Mouse (Mus musculus) intestine, postnatal 0 days (tissue): ENCODE measurements around the gene Nkain4. TPM values are rescaled to one million over a fixed set of nuclear protein-coding genes. Genes with fewer than 3 reads are reported as not detected.

Experiments
- ATAC-seq: fragments of 200-750 bp; cut with Nextera tagmentation; 2 replicates; pipeline ENCODE4 v1.8.0; 2017; ENCODE audit warnings: mild to moderate bottlenecking, moderate TSS enrichment, moderate library complexity
- H3K27ac ChIP-seq: fragments of 300-500 bp; sonication (generic); 2 replicates; pipeline ENCODE4 v1.5.1; 2014; ENCODE audit warnings: mild to moderate bottlenecking, low read depth, low read length, moderate library complexity
- H3K27me3 ChIP-seq: fragments of 300-500 bp; sonication (generic); replicated peaks from 2 replicates; pipeline ENCODE4 v1.6.1; 2014; ENCODE audit warnings: low read length, mixed read lengths; ENCODE audit not compliant: control insufficient read depth, insufficient read depth
- H3K36me3 ChIP-seq: fragments of 300-500 bp; sonication (generic); 2 replicates; pipeline ENCODE4 v1.6.1; 2014; ENCODE audit warnings: mild to moderate bottlenecking, moderate library complexity; ENCODE audit not compliant: control insufficient read depth, insufficient read depth
- H3K4me1 ChIP-seq: fragments of 300-500 bp; sonication (generic); replicated peaks from 2 replicates; pipeline ENCODE4 v1.6.1; 2014; ENCODE audit warnings: antibody characterized with exemption, low read length, mixed read lengths; ENCODE audit not compliant: control insufficient read depth, insufficient read depth
- H3K4me2 ChIP-seq: fragments of 300-500 bp; sonication (generic); replicated peaks from 2 replicates; pipeline ENCODE4 v1.6.1; 2014; ENCODE audit warnings: low read depth, mild to moderate bottlenecking, moderate library complexity
- H3K4me3 ChIP-seq: fragments of 300-500 bp; sonication (generic); 2 replicates; pipeline ENCODE4 v1.5.1; 2014; ENCODE audit warnings: low read depth, low read length
- H3K9ac ChIP-seq: fragments of 300-500 bp; sonication (generic); 2 replicates; pipeline ENCODE4 v1.6.1; 2014; ENCODE audit warnings: mild to moderate bottlenecking, low read depth, low read length
- H3K9me3 ChIP-seq: fragments of 300-500 bp; sonication (generic); 2 replicates; pipeline ENCODE4 v1.6.1; 2016; ENCODE audit warnings: mixed run types; ENCODE audit not compliant: control insufficient read depth
- CTCF ChIP-seq: sonication (generic); IDR thresholded peaks from 2 replicates; pipeline ENCODE4 v1.5.1; 2016; ENCODE audit warnings: low read depth, mild to moderate bottlenecking, control low read depth, antibody characterized with exemption, moderate library complexity
- WGBS: fragments of 180-500 bp; shearing (Covaris S2); extraction: QIAGEN DNeasy Blood & Tissue Kit; methylation state at CpG from one replicate; pipeline ENCODE4 v1.1.7; 2014; 5-methylcytosine and 5-hydroxymethylcytosine counted together
- polyA plus RNA-seq: library from polyadenylated mRNA; unstranded; fragments of >200 nt; fragmentation: Nextera tagmentation; extraction: Ambion mirVana; gene quantifications from 2 replicates; pipeline ENCODE4 v1.2.1, GENCODE M21; 2015

Gene Nkain4
- polyA plus RNA-seq, 1 experiment from 2014 or later = 22.9 TPM

DNA sequence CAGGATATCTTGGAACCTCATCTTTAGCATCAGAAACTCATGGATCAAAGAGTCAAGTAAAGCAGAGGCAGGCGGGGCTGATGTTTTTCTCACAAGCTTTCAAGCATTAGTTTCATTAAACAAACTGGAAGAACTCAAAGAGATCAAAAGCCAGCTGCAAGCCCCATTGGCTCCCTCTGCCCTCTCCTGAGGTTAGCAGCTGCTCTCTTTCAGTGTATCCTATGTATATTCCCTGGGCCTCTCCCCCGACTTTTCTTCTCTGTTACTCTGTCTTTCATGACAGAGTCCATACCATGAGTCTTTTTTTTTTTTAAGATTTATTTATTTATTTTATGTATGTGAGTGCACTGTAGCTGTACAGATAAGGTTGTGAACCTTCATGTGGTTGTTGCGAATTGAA, 5.7 kb upstream of the Nkain4 start:
- no peak for TF ChIP-seq CTCF
- H3K4me1 ChIP-seq = 0 out of 2 replicates have a peak, but pooled peaks cover 15% of the 10 kb centered on the region
- no peaks in the 10 kb centered on the region for H3K36me3 ChIP-seq
- no peak overlapping the region for H3K27ac ChIP-seq
- no peak overlapping the region for H3K9ac ChIP-seq
- H3K4me2 ChIP-seq = no peak overlapping the region
- WGBS = 65% methylated on average over 3 of the region's 3 CpGs
- no peaks in the 10 kb centered on the region for H3K27me3 ChIP-seq
- ATAC-seq = no peak
- H3K9me3 ChIP-seq = no peaks in the 10 kb centered on the region
- no peak overlapping the region for H3K4me3 ChIP-seq

DNA sequence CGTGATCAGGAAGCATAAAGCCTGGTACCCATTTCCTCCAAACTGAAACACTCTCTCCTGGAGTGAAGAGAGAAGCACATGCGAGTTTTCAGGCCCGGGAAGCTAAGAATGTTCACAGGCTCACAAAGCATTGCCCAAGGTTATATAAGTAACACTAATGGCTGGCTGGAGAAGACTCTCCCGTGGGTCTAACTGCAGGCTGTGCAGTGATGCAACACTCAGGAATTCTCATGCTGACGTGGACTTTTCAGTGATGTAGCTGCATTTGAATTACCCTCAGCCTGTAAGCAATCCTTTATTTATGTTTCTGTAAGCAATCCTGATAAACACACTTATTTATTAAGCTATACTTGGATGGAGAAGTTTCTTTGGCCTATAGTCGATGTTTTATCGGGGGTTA, 5.1 kb upstream of the Nkain4 start:
- Histone ChIP-seq H3K27ac (no peak overlapping the region), H3K4me3 (no peak overlapping the region)
- TF ChIP-seq CTCF = no peak

DNA sequence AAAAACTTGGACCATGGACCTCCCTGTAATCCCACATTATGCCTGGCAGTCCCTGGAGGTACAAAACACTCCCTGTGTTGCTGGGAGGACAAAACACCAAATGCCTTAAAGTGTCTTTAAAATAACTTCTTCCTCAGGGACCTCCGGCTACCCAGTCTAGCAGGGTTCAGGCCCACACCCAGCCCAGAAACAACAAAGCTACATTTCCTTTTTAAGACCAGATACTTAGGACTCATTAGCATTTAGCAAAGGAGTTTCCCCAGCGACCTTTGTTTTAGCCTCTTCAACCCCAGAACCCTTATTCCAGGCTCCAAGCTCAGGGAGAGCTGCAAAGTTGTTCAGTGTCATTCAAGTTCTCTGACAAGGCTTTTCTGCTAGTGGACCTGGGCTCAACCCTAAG, 861 bp downstream of the Nkain4 start:
- no peaks in the 10 kb centered on the region for H3K36me3 ChIP-seq
- 0 out of 2 replicates have a peak overlapping the region, but pooled peaks have one; percentile 37 for H3K9ac ChIP-seq
- 0 out of 2 replicates have a peak, but pooled peaks cover 7% of the 10 kb centered on the region for H3K27me3 ChIP-seq
- H3K4me1 ChIP-seq = no peaks in the 10 kb centered on the region
- WGBS = 40% methylated on average over 2 of the region's 2 CpGs
- peak overlapping the region; percentile 94 for H3K4me2 ChIP-seq
- ATAC-seq = no peak
- no peaks in the 10 kb centered on the region for H3K9me3 ChIP-seq
- peak overlapping the region; percentile 7; the same call in 1 of the 2 replicates for H3K27ac ChIP-seq
- peak overlapping the region; percentile 54 for H3K4me3 ChIP-seq
- no peak for TF ChIP-seq CTCF

More for the DNA sequence above, 5.1 kb upstream of the Nkain4 start:
- Histone ChIP-seq H3K27me3 (no peaks in the 10 kb centered on the region), H3K9ac (no peak overlapping the region), H3K4me2 (no peak overlapping the region), H3K36me3 (no peaks in the 10 kb centered on the region), H3K9me3 (no peaks in the 10 kb centered on the region), H3K4me1 (0 out of 2 replicates have a peak, but pooled peaks cover 15% of the 10 kb centered on the region)
- 58% methylated on average over 7 of the region's 7 CpGs for WGBS
- ATAC-seq = no peak

DNA sequence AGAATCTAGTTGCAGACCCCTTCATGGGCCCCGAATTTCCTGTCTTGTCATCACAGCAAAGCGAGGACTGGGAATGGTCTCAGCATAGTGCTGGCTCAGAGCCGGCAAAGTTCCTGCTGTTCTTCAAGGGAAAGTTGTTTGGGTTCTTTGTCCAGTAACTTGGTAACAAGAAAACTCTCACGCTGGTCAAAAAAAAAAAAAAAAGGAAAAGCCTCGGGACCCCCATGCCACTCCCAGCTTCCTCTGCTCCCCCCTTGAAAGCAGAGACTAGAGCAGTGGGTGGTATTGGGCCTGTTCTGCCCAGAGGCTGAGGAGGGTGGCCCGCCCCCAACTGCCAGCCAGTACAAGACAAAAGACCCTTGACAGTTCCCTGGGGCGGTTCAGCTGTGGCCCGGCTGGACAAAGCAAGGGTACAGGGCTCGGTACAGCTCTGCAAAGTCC, 1.7 kb downstream of the Nkain4 start:
- H3K9ac ChIP-seq = no peak overlapping the region; the same call in 1 of the 2 replicates
- 0 out of 2 replicates have a peak, but pooled peaks cover 7% of the 10 kb centered on the region for H3K27me3 ChIP-seq
- no peaks in the 10 kb centered on the region for H3K4me1 ChIP-seq
- H3K9me3 ChIP-seq = no peaks in the 10 kb centered on the region
- TF ChIP-seq CTCF = no peak
- H3K4me2 ChIP-seq = peak overlapping the region; percentile 6; the same call in 1 of the 2 replicates
- 53% methylated on average over 9 of the region's 9 CpGs for WGBS
- H3K36me3 ChIP-seq = no peaks in the 10 kb centered on the region
- no peak for ATAC-seq
- no peak overlapping the region for H3K27ac ChIP-seq
- no peak overlapping the region for H3K4me3 ChIP-seq

DNA sequence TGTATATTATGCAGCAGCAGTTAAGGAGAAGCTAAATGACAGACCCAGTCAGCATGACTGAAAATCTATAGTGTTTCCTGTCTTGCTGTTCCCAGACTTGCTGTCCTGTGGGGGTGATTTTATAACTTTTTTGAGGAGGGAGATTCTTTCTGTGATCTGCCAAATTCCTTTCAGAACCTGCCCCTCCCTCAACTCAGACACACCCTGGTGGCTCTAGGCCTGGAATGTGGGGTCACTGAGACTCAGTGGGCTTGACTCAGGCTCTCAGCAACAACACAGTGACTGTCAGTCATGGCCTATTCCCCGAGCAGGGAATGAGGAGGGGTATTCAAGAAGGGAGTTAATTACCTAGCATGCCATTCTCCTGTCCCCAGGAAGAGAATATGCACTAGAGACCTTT, 4.6 kb downstream of the Nkain4 start:
- Histone ChIP-seq H3K27ac (no peak overlapping the region), H3K36me3 (no peaks in the 10 kb centered on the region), H3K9ac (no peak overlapping the region), H3K4me1 (no peaks in the 10 kb centered on the region), H3K9me3 (no peaks in the 10 kb centered on the region), H3K4me2 (no peak overlapping the region), H3K4me3 (no peak overlapping the region), H3K27me3 (0 out of 2 replicates have a peak, but pooled peaks cover 7% of the 10 kb centered on the region)
- WGBS = 30% methylated on average over 1 of the region's 1 CpGs
- TF ChIP-seq CTCF = no peak
- no peak for ATAC-seq

DNA sequence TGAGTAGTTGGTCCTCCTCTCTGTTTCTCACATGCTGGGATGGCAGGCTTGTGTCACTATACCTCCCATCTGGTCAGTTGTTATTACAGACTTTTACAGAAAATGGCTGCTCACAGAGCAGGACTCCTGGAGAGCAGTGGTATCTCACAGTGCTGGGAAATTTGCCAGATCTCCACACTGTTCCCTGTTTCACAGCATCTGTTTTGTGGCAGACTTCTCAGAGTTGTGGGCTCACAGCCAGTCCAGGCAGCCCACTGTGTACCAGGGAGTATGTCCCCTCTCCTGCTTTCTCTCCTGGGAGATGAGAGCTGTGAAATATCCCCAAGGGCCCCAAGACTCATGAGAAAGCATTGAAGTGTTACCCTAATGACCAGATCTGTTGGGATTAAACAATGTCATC, 12.6 kb downstream of the Nkain4 start:
- H3K27me3 ChIP-seq = no peaks in the 10 kb centered on the region

DNA sequence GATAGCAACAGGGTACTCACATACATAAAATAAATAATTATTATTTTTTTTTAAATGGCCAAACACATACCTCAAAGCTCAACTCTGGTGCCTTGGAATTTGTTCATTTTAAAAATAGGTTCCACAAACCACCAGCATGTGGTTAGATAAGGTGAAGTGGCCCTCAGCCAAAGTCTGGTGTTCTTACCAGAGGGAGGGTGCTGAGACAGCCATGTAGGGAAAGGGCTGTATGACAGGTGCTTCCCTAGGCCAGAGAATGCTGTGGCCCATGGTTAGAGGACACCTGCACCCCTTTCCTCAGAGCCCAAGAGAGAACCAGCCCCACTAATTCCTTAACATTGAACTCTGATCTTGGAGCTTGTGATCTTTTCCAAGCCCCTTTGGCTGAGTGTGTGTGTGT, 14.3 kb downstream of the Nkain4 start:
- Histone ChIP-seq H3K4me3 (no peak overlapping the region), H3K4me1 (no peaks in the 10 kb centered on the region), H3K36me3 (no peaks in the 10 kb centered on the region), H3K9me3 (no peaks in the 10 kb centered on the region), H3K27me3 (no peaks in the 10 kb centered on the region), H3K27ac (no peak overlapping the region), H3K9ac (no peak overlapping the region), H3K4me2 (no peak overlapping the region)
- ATAC-seq = no peak
- TF ChIP-seq CTCF = no peak

More for the DNA sequence above, 12.6 kb downstream of the Nkain4 start:
- ATAC-seq = 0 out of 2 replicates have a peak, but pooled peaks have one; percentile 10
- no peak for TF ChIP-seq CTCF
- Histone ChIP-seq H3K27ac (no peak overlapping the region), H3K9ac (no peak overlapping the region), H3K4me3 (no peak overlapping the region), H3K36me3 (no peaks in the 10 kb centered on the region), H3K9me3 (no peaks in the 10 kb centered on the region), H3K4me1 (no peaks in the 10 kb centered on the region), H3K4me2 (no peak overlapping the region)
